Mouse (Mus musculus) lung, embryonic 15.5 days (tissue): ENCODE measurements at regions not wholly inside any gene's neighbourhood (a gene's known extent, or its start where the extent isn't known, plus 50 kb on each side); places are given as distances from the start of the nearest gene placed in this dataset.
"Not testable (repeated sequence)": the region's sequence is repeated elsewhere in the genome, so short reads cannot be mapped to it uniquely, and the experiment has no call there.

Source experiments
- ATAC-seq: fragments of 200-750 bp; cut with Nextera tagmentation; 2 replicates; pipeline ENCODE4 v1.8.0; 2017; ENCODE audit warnings: moderate number of reproducible peaks, borderline replicate concordance; ENCODE audit not compliant: low FRiP score, low TSS enrichment; ENCODE audit errors: extremely low read depth
- H3K27ac ChIP-seq: fragments of 300-500 bp; sonication (generic); 2 replicates; pipeline ENCODE4 v1.5.1; 2015; ENCODE audit warnings: moderate library complexity, mild to moderate bottlenecking, inconsistent platforms
- H3K27me3 ChIP-seq: fragments of 300-500 bp; sonication (generic); 2 replicates; pipeline ENCODE4 v1.6.1; 2015; ENCODE audit warnings: inconsistent platforms
- H3K36me3 ChIP-seq: fragments of 300-500 bp; sonication (generic); 2 replicates; pipeline ENCODE4 v1.6.1; 2015; ENCODE audit warnings: inconsistent platforms
- H3K4me1 ChIP-seq: fragments of 300-500 bp; sonication (generic); 2 replicates; pipeline ENCODE4 v1.6.1; 2015; ENCODE audit warnings: inconsistent platforms
- H3K4me2 ChIP-seq: fragments of 300-500 bp; sonication (generic); 2 replicates; pipeline ENCODE4 v1.6.1; 2015; ENCODE audit warnings: inconsistent platforms, mild to moderate bottlenecking, moderate library complexity
- H3K4me3 ChIP-seq: fragments of 300-500 bp; sonication (generic); 2 replicates; pipeline ENCODE4 v1.5.1; 2015; ENCODE audit warnings: mild to moderate bottlenecking, inconsistent platforms
- H3K9ac ChIP-seq: fragments of 300-500 bp; sonication (generic); 2 replicates; pipeline ENCODE4 v1.6.1; 2015; ENCODE audit warnings: inconsistent platforms
- H3K9me3 ChIP-seq: fragments of 300-500 bp; sonication (generic); 2 replicates; pipeline ENCODE4 v1.6.1; 2016; ENCODE audit warnings: inconsistent platforms
- WGBS: fragments of 180-500 bp; shearing (Covaris S2); methylation state at CpG from one replicate; pipeline ENCODE4 v1.1.7; 2015; 5-methylcytosine and 5-hydroxymethylcytosine counted together

GRCm38 (mm10) chr10:15321480-15321879 is 603.5 kb upstream of the Gje1 start:
- no peaks in the 10 kb centered on the region for H3K36me3 ChIP-seq
- no peak overlapping the region for H3K4me2 ChIP-seq
- no peaks in the 10 kb centered on the region for H3K4me1 ChIP-seq
- no peaks in the 10 kb centered on the region for H3K9me3 ChIP-seq
- no peak overlapping the region for H3K27ac ChIP-seq
- no peak overlapping the region for H3K9ac ChIP-seq
- H3K27me3 ChIP-seq = no peaks in the 10 kb centered on the region
- no peak overlapping the region for H3K4me3 ChIP-seq
- ATAC-seq = no peak

GRCm38 (mm10) chr10:15317017-15317607 is 599.1 kb upstream of the Gje1 start:
- no peaks in the 10 kb centered on the region for H3K36me3 ChIP-seq
- no peak for ATAC-seq
- no peaks in the 10 kb centered on the region for H3K4me1 ChIP-seq
- H3K27me3 ChIP-seq = no peaks in the 10 kb centered on the region
- no peak overlapping the region for H3K27ac ChIP-seq
- WGBS = 65% methylated on average over 2 of the region's 2 CpGs
- no peak overlapping the region for H3K4me2 ChIP-seq
- no peak overlapping the region for H3K9ac ChIP-seq
- no peaks in the 10 kb centered on the region for H3K9me3 ChIP-seq
- no peak overlapping the region for H3K4me3 ChIP-seq

- Histone ChIP-seq H3K36me3 (no peaks in the 10 kb centered on the region), H3K9me3 (no peaks in the 10 kb centered on the region), H3K4me1 (no peaks in the 10 kb centered on the region), H3K4me2 (no peak overlapping the region), H3K27ac (no peak overlapping the region), H3K9ac (no peak overlapping the region), H3K4me3 (no peak overlapping the region), H3K27me3 (no peaks in the 10 kb centered on the region)
- no peak for ATAC-seq
- WGBS = 36% methylated on average over 2 of the region's 2 CpGs
These were observed 592.6 kb upstream of the Gje1 start for GRCm38 (mm10) chr10:15310650-15311049.

GRCm38 (mm10) chr10:15305811-15306473 is 587.9 kb upstream of the Gje1 start:
- H3K27ac ChIP-seq = no peak overlapping the region
- H3K4me3 ChIP-seq = no peak overlapping the region
- no peaks in the 10 kb centered on the region for H3K4me1 ChIP-seq
- no peak overlapping the region for H3K9ac ChIP-seq
- no peaks in the 10 kb centered on the region for H3K27me3 ChIP-seq
- no peaks in the 10 kb centered on the region for H3K36me3 ChIP-seq
- WGBS = 61% methylated on average over 3 of the region's 3 CpGs
- no peak for ATAC-seq
- no peaks in the 10 kb centered on the region for H3K9me3 ChIP-seq
- no peak overlapping the region for H3K4me2 ChIP-seq

- peak; percentile 69 for ATAC-seq
- Histone ChIP-seq H3K4me3 (no peak overlapping the region), H3K9me3 (no peaks in the 10 kb centered on the region), H3K4me2 (peak overlapping the region; percentile 38; the same call in 1 of the 2 replicates), H3K27ac (no peak overlapping the region), H3K4me1 (0 out of 2 replicates have a peak, but pooled peaks cover 3% of the 10 kb centered on the region), H3K9ac (no peak overlapping the region), H3K27me3 (no peaks in the 10 kb centered on the region), H3K36me3 (no peaks in the 10 kb centered on the region)
- WGBS = 37% methylated on average over 8 of the region's 8 CpGs
These were observed 582.4 kb upstream of the Gje1 start for GRCm38 (mm10) chr10:15300199-15301085.

GRCm38 (mm10) chr10:15299331-15300198 is 581.6 kb upstream of the Gje1 start:
- Histone ChIP-seq H3K27ac (no peak overlapping the region), H3K36me3 (no peaks in the 10 kb centered on the region), H3K4me2 (no peak overlapping the region), H3K4me3 (no peak overlapping the region), H3K9me3 (no peaks in the 10 kb centered on the region), H3K4me1 (0 out of 2 replicates have a peak, but pooled peaks cover 3% of the 10 kb centered on the region), H3K27me3 (no peaks in the 10 kb centered on the region), H3K9ac (no peak overlapping the region)
- 44% methylated on average over 11 of the region's 11 CpGs for WGBS
- ATAC-seq = no peak

GRCm38 (mm10) chr10:15297257-15297656 is 579.2 kb upstream of the Gje1 start:
- H3K36me3 ChIP-seq = no peaks in the 10 kb centered on the region
- H3K27me3 ChIP-seq = no peaks in the 10 kb centered on the region
- no peaks in the 10 kb centered on the region for H3K9me3 ChIP-seq
- WGBS = 85% methylated on average over 2 of the region's 2 CpGs
- H3K9ac ChIP-seq = no peak overlapping the region
- no peak overlapping the region for H3K4me2 ChIP-seq
- H3K4me3 ChIP-seq = no peak overlapping the region
- no peak for ATAC-seq
- no peak overlapping the region for H3K27ac ChIP-seq
- 0 out of 2 replicates have a peak, but pooled peaks cover 3% of the 10 kb centered on the region for H3K4me1 ChIP-seq

GRCm38 (mm10) chr10:15294125-15294524 is 576.1 kb upstream of the Gje1 start:
- H3K9ac ChIP-seq = no peak overlapping the region
- no peaks in the 10 kb centered on the region for H3K9me3 ChIP-seq
- no peak overlapping the region for H3K27ac ChIP-seq
- H3K4me2 ChIP-seq = no peak overlapping the region
- H3K36me3 ChIP-seq = no peaks in the 10 kb centered on the region
- no peak for ATAC-seq
- no peaks in the 10 kb centered on the region for H3K27me3 ChIP-seq
- H3K4me1 ChIP-seq = no peaks in the 10 kb centered on the region
- no peak overlapping the region for H3K4me3 ChIP-seq
- 66% methylated on average over 1 of the region's 1 CpGs for WGBS

GRCm38 (mm10) chr10:15263337-15263736 is 545.3 kb upstream of the Gje1 start:
- WGBS = 75% methylated on average over 1 of the region's 1 CpGs
- not testable (repeated sequence) for H3K36me3 ChIP-seq, H3K4me2 ChIP-seq, H3K27me3 ChIP-seq, ATAC-seq, H3K27ac ChIP-seq, H3K9ac ChIP-seq, H3K9me3 ChIP-seq, H3K4me3 ChIP-seq, H3K4me1 ChIP-seq

GRCm38 (mm10) chr10:15262282-15262681 is 544.3 kb upstream of the Gje1 start:
- H3K9ac ChIP-seq, ATAC-seq, H3K36me3 ChIP-seq, H3K4me3 ChIP-seq, H3K4me1 ChIP-seq, H3K27ac ChIP-seq, H3K27me3 ChIP-seq, H3K9me3 ChIP-seq, H3K4me2 ChIP-seq: not testable (repeated sequence)
- WGBS = 68% methylated on average over 7 of the region's 7 CpGs

GRCm38 (mm10) chr10:15249402-15250086 is 531.5 kb upstream of the Gje1 start:
- no peak overlapping the region for H3K4me2 ChIP-seq
- no peak overlapping the region for H3K27ac ChIP-seq
- no peaks in the 10 kb centered on the region for H3K27me3 ChIP-seq
- H3K4me3 ChIP-seq = no peak overlapping the region
- H3K9me3 ChIP-seq = no peaks in the 10 kb centered on the region
- no peak for ATAC-seq
- H3K4me1 ChIP-seq = no peaks in the 10 kb centered on the region
- 65% methylated on average over 2 of the region's 2 CpGs for WGBS
- no peak overlapping the region for H3K9ac ChIP-seq
- no peaks in the 10 kb centered on the region for H3K36me3 ChIP-seq
